Mouse (Mus musculus) G1E (cell line): ENCODE data around the gene Tns1. TPM values are rescaled to one million over a fixed set of nuclear protein-coding genes. Genes with fewer than 3 reads are reported as not detected.

Source experiments
- ATAC-seq: 2 replicates; pipeline ENCODE4 v1.8.0; 2016; ENCODE audit warnings: mild to moderate bottlenecking; ENCODE audit not compliant: insufficient number of reproducible peaks, poor library complexity, low FRiP score, severe bottlenecking; ENCODE audit errors: extremely low read depth
- DNase-seq: peaks from one replicate; pipeline ENCODE4 v3.0.0; 2012; ENCODE audit warnings: low spot score
- H3K27me3 ChIP-seq: 2 replicates; pipeline ENCODE4 v1.6.1; 2012; ENCODE audit warnings: mild to moderate bottlenecking, low read length, inconsistent platforms; ENCODE audit not compliant: insufficient read depth
- H3K36me3 ChIP-seq: replicated peaks from 2 replicates; pipeline ENCODE3; 2012; ENCODE audit warnings: mild to moderate bottlenecking, inconsistent platforms
- H3K4me1 ChIP-seq: 2 replicates; pipeline ENCODE4 v1.6.1; 2012; ENCODE audit warnings: low read depth, low read length, inconsistent platforms, mixed read lengths; ENCODE audit not compliant: insufficient read depth
- H3K4me3 ChIP-seq: 2 replicates; pipeline ENCODE4 v1.5.1; 2012; ENCODE audit warnings: low read depth, mild to moderate bottlenecking, inconsistent platforms, low read length, moderate library complexity, mixed read lengths
- H3K9me3 ChIP-seq: replicated peaks from 2 replicates; pipeline ENCODE4 v1.6.1; 2012; ENCODE audit warnings: inconsistent platforms
- CTCF ChIP-seq: IDR thresholded peaks from 2 replicates; pipeline ENCODE4 v1.5.1; 2012; ENCODE audit warnings: low read depth, low read length, inconsistent platforms, mixed read lengths
- GATA1 ChIP-seq: IDR thresholded peaks from 2 replicates; pipeline ENCODE4 v1.6.1; 2012; ENCODE audit warnings: borderline replicate concordance, low read length, inconsistent platforms, mixed read lengths
- GATA2 ChIP-seq: IDR thresholded peaks from 2 replicates; pipeline ENCODE4 v1.6.1; 2012; ENCODE audit warnings: low read depth, low read length, inconsistent platforms, borderline replicate concordance
- POLR2AphosphoS5 ChIP-seq: IDR thresholded peaks from 2 replicates; pipeline ENCODE4 v1.6.1; 2012; ENCODE audit warnings: low read depth, low read length, inconsistent platforms; ENCODE audit not compliant: insufficient replicate concordance
- TAL1 ChIP-seq: conservative IDR thresholded peaks from 2 replicates; pipeline ENCODE4 v1.6.1; 2012; ENCODE audit warnings: low read depth, low read length, inconsistent platforms, mixed read lengths
- polyA plus RNA-seq: library from polyadenylated mRNA; stranded (reverse); fragments of >175 nt; gene quantifications from 2 replicates; pipeline ENCODE4 v1.2.3, GENCODE M21; 2012
- total RNA-seq, 2 experiments: library from RNA; stranded (forward) in 1 of 2; stranded (reverse) in 1 of 2; fragments of 200-1000 nt in 1 of 2; fragments of >200 nt in 1 of 2; fragmentation: Nextera tagmentation in 1 of 2; gene quantifications; 2 replicates each; pipeline ENCODE4 v1.2.3; 2014 to 2017

Tns1 gene
- total and polyA plus RNA-seq, 3 experiments, result 0.55 to 27.2 (median 1.7) TPM

- Histone ChIP-seq H3K36me3 (no peaks in the 10 kb centered on the region), H3K9me3 (no peaks in the 10 kb centered on the region), H3K4me3 (no peak overlapping the region), H3K27me3 (peaks cover 2% of the 10 kb centered on the region; the same call in 1 of the 2 replicates), H3K4me1 (no peaks in the 10 kb centered on the region)
- DNase-seq (no peak), ATAC-seq (no peak)
- TF ChIP-seq TAL1 (no peak), POLR2AphosphoS5 (no peak), GATA1 (no peak), CTCF (no peak), GATA2 (no peak)
These were observed 210.2 kb downstream of the Tns1 start for GRCm38 (mm10) chr1:73914076-73914475.

DNA sequence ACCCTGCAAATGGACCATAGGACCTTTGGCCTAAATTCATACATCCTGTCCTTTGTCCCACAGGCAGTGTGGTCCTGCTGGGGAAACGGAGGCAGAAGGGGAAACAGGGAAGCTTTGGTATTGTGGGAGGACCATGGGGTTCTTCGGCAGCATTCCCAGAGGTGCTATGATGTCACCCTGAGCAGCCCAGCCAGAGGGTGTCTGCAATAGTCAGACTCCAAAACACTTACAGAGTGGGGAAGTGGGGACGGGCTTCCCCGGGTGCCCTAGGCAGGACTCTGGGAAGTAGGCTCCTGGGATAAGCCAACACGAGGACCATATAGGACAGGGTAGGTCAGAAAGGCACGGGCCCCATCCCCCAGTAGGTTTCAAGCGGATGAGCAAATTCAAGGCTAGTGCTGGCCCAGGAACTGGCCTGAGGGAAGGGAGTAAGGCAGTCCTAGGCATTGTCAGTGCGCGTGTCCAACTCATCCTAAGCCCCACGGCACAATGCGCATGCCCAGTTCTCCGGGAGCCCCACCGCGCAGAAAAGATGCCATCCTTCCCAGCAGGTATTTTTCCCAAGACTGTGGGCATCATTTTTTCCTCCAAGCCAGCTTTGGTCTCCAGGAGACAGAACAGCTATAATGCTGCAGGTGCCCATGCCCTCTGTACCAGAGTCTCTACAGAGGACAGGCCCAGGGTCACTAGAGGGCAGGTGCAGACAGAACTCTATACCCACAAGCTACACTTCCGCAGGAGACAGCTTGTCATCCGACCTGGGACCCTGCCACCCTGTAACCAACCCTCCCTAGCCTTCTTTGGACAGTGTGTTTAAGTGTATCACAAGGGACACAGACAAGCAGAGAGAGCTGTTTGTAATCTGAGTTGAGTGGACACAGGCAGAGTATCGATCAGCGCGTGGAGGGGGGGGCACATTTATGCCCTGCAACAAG lies 210.9 kb downstream of the Tns1 start:
- Histone ChIP-seq H3K27me3 (peaks cover 2% of the 10 kb centered on the region; the same call in 1 of the 2 replicates), H3K9me3 (no peaks in the 10 kb centered on the region), H3K4me3 (no peak overlapping the region), H3K36me3 (no peaks in the 10 kb centered on the region), H3K4me1 (no peaks in the 10 kb centered on the region)
- no peak for DNase-seq
- ATAC-seq, result no peak
- TF ChIP-seq CTCF (no peak), GATA1 (no peak), TAL1 (no peak), POLR2AphosphoS5 (no peak), GATA2 (no peak)

DNA sequence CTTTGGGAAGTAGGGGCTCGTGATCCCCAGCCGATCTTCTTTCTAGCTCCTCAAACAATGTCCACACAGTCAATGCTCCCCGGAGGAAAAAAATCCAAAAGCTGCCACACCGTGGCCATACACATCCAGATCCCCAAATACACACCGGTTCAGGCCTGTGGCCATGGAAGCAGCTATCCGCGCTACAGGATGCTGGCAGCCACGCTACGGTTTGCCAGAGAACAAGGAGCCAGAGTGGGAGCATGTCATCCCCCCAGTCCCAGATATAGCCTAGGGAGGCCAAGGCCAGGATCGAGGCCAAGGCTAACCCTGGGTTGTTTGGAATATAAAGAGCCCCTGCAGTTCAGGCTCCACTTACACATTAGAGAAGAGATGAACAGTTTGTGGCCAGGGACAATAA lies 211.8 kb downstream of the Tns1 start:
- ATAC-seq (no peak), DNase-seq (no peak)
- no peaks in the 10 kb centered on the region for H3K9me3 ChIP-seq
- H3K4me3 ChIP-seq, result no peak overlapping the region
- H3K4me1 ChIP-seq, result no peaks in the 10 kb centered on the region
- H3K36me3 ChIP-seq, result no peaks in the 10 kb centered on the region
- TF ChIP-seq CTCF, result no peak
- H3K27me3 ChIP-seq, result peaks cover 4% of the 10 kb centered on the region; the same call in 1 of the 2 replicates

DNA sequence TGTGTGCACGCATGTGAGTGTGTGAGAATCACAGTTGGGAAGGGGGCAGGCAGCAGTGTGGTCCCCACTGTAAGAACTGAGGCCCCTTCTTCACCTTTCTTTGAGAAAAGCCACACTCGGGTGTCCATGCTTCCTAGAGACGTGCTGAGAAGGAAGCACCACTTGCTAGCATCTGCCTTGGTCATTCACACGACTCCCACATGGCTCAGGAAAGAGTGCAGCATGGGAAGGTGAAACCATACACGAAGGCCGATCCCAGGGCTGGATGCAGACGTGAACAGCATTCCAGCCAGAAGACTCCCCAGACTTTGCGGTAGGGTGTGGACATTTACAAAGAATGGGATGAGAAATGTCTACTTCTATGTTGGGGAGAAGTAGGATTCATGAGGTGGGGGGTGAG lies 212.3 kb downstream of the Tns1 start:
- peaks cover 9% of the 10 kb centered on the region; the same call in 1 of the 2 replicates for H3K27me3 ChIP-seq
- DNase-seq (no peak), ATAC-seq (no peak)
- H3K4me1 ChIP-seq, result no peaks in the 10 kb centered on the region
- H3K4me3 ChIP-seq, result no peak overlapping the region
- TF ChIP-seq GATA1 (no peak), GATA2 (no peak)
- H3K36me3 ChIP-seq, result no peaks in the 10 kb centered on the region
- peaks cover 3% of the 10 kb centered on the region; the same call in 1 of the 2 replicates for H3K9me3 ChIP-seq

DNA sequence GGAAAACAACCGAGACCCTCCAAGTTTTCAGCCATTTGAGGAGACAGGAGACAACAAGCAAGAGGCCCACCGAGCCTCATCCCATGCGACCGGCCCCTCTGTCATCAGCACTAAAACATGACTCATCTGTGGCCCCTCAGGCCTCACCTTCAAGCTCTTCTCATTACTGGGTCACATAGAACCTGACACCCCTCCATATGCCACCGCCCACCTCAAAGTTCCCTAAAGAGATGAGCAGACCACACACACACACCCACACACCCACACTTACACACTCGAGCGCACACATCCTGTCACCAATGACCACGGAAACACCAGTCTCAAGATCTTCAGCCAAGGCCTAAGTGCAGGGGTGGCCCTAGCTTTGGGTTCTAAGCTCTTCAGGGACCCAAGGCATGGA lies 213.5 kb downstream of the Tns1 start:
- ATAC-seq (no peak), DNase-seq (no peak)
- peaks cover 3% of the 10 kb centered on the region; the same call in 1 of the 2 replicates for H3K9me3 ChIP-seq
- TF ChIP-seq GATA2 (no peak), POLR2AphosphoS5 (no peak), TAL1 (no peak), CTCF (no peak), GATA1 (no peak)
- H3K27me3 ChIP-seq, result peaks cover 11% of the 10 kb centered on the region; the same call in 1 of the 2 replicates
- H3K4me3 ChIP-seq, result no peak overlapping the region
- no peaks in the 10 kb centered on the region for H3K36me3 ChIP-seq
- H3K4me1 ChIP-seq, result peaks cover 2% of the 10 kb centered on the region; the same call in 1 of the 2 replicates

DNA sequence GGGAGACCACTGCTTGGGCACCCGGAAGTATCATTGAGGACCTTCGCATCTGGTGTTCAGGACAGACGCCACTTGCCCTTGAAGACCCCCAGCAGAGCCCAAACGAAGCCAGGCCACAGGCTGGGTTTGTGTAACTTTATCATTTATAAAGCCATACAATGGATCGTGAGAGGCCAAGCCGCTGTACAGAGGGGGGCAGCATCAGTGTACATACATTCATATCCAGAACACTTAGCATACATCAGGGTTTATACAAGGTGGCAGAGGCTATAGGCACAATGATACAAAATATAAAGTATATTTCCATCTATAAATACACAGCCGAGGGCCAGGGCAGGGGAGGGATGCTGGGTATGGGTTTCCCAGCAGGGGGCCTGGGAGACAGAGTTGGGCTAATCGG lies 214.1 kb downstream of the Tns1 start:
- DNase-seq (no peak), ATAC-seq (no peak)
- H3K4me1 ChIP-seq, result peaks cover 6% of the 10 kb centered on the region
- H3K4me3 ChIP-seq, result no peak overlapping the region
- peaks cover 11% of the 10 kb centered on the region; the same call in 1 of the 2 replicates for H3K27me3 ChIP-seq
- TF ChIP-seq GATA2 (no peak), CTCF (no peak), TAL1 (no peak), GATA1 (no peak), POLR2AphosphoS5 (no peak)
- H3K36me3 ChIP-seq, result no peaks in the 10 kb centered on the region
- peaks cover 3% of the 10 kb centered on the region; the same call in 1 of the 2 replicates for H3K9me3 ChIP-seq
